Mouse (Mus musculus) embryonic facial prominence, embryonic 15.5 days (tissue): ENCODE results near the gene Plxnb2. TPM values are rescaled to one million over a fixed set of nuclear protein-coding genes. Genes with fewer than 3 reads are reported as not detected.
A peak's percentile ranks its signal among the peaks of the same experiment; 100 is the strongest.

ENCODE experiments used
- ATAC-seq: fragments of 200-750 bp; cut with Nextera tagmentation; 2 replicates; pipeline ENCODE4 v1.8.0; 2017; ENCODE audit warnings: low read depth, moderate TSS enrichment; ENCODE audit not compliant: insufficient number of reproducible peaks, low FRiP score, low TSS enrichment
- H3K27ac ChIP-seq: fragments of 300-500 bp; sonication (generic); replicated peaks from 2 replicates; pipeline ENCODE4 v1.5.1; 2015; ENCODE audit warnings: mild to moderate bottlenecking, inconsistent platforms
- H3K27me3 ChIP-seq: fragments of 300-500 bp; sonication (generic); 2 replicates; pipeline ENCODE4 v1.6.1; 2015; ENCODE audit warnings: inconsistent platforms
- H3K36me3 ChIP-seq: fragments of 300-500 bp; sonication (generic); 2 replicates; pipeline ENCODE4 v1.6.1; 2015; ENCODE audit warnings: mild to moderate bottlenecking, inconsistent platforms
- H3K4me1 ChIP-seq: fragments of 300-500 bp; sonication (generic); 2 replicates; pipeline ENCODE4 v1.6.1; 2015; ENCODE audit warnings: inconsistent platforms
- H3K4me2 ChIP-seq: fragments of 300-500 bp; sonication (generic); replicated peaks from 2 replicates; pipeline ENCODE4 v1.6.1; 2015; ENCODE audit warnings: mild to moderate bottlenecking, inconsistent platforms
- H3K4me3 ChIP-seq: fragments of 300-500 bp; sonication (generic); replicated peaks from 2 replicates; pipeline ENCODE4 v1.5.1; 2015; ENCODE audit warnings: mild to moderate bottlenecking, inconsistent platforms
- H3K9ac ChIP-seq: fragments of 300-500 bp; sonication (generic); 2 replicates; pipeline ENCODE4 v1.6.1; 2015; ENCODE audit warnings: inconsistent platforms
- H3K9me3 ChIP-seq: fragments of 300-500 bp; sonication (generic); replicated peaks from 2 replicates; pipeline ENCODE4 v1.6.1; 2016; ENCODE audit warnings: inconsistent platforms
- WGBS: fragments of 180-500 bp; shearing (Covaris S2); methylation state at CpG from one replicate; pipeline ENCODE4 v1.1.7; 2015; 5-methylcytosine and 5-hydroxymethylcytosine counted together
- polyA plus RNA-seq: library from polyadenylated mRNA; unstranded; fragments of >200 nt; fragmentation: Nextera tagmentation; extraction: Ambion mirVana; gene quantifications from 2 replicates; pipeline ENCODE4 v1.2.1, GENCODE M21; 2015

Gene Plxnb2
- polyA plus RNA-seq, 1 experiment from 2014 or later: 161 TPM

GRCm38 (mm10) chr15:89171526-89172051 lies 9.0 kb downstream of the Plxnb2 start:
- no peaks in the 10 kb centered on the region for H3K27me3 ChIP-seq
- ATAC-seq: no peak

GRCm38 (mm10) chr15:89170102-89170501 lies 10.5 kb downstream of the Plxnb2 start:
- Histone ChIP-seq H3K9ac (no peak overlapping the region), H3K4me3 (no peak overlapping the region), H3K27me3 (no peaks in the 10 kb centered on the region), H3K4me2 (0 out of 2 replicates have a peak overlapping the region, but pooled peaks have one; percentile 35), H3K27ac (peak overlapping the region; percentile 87), H3K9me3 (no peaks in the 10 kb centered on the region), H3K36me3 (peaks cover 32% of the 10 kb centered on the region), H3K4me1 (peaks cover 65% of the 10 kb centered on the region)
- 40% methylated on average over 3 of the region's 3 CpGs for WGBS
- ATAC-seq: no peak

More at GRCm38 (mm10) chr15:89171526-89172051, 9.0 kb downstream of the Plxnb2 start:
- no peak overlapping the region for H3K27ac ChIP-seq
- no peak overlapping the region for H3K4me3 ChIP-seq
- peaks cover 17% of the 10 kb centered on the region for H3K36me3 ChIP-seq
- H3K9me3 ChIP-seq: no peaks in the 10 kb centered on the region
- peaks cover 80% of the 10 kb centered on the region for H3K4me1 ChIP-seq
- peak overlapping the region; percentile 4; the same call in 1 of the 2 replicates for H3K4me2 ChIP-seq
- WGBS: 91% methylated on average over 5 of the region's 5 CpGs
- H3K9ac ChIP-seq: no peak overlapping the region

- H3K9ac ChIP-seq: no peak overlapping the region
- peak; percentile 77 for ATAC-seq
- H3K4me2 ChIP-seq: peak overlapping the region; percentile 35
- peaks cover 39% of the 10 kb centered on the region for H3K36me3 ChIP-seq
- no peaks in the 10 kb centered on the region for H3K27me3 ChIP-seq
- H3K4me3 ChIP-seq: peak overlapping the region; percentile 18
- H3K4me1 ChIP-seq: peaks cover 58% of the 10 kb centered on the region
- peak overlapping the region; percentile 87 for H3K27ac ChIP-seq
- WGBS: 6% methylated on average over 10 of the region's 10 CpGs
- no peaks in the 10 kb centered on the region for H3K9me3 ChIP-seq
Measured at GRCm38 (mm10) chr15:89169431-89169830, 11.2 kb downstream of the Plxnb2 start.

GRCm38 (mm10) chr15:89168922-89169321 lies 11.7 kb downstream of the Plxnb2 start:
- no peaks in the 10 kb centered on the region for H3K9me3 ChIP-seq
- H3K4me2 ChIP-seq: peak overlapping the region; percentile 35
- peak overlapping the region; percentile 70 for H3K27ac ChIP-seq
- H3K36me3 ChIP-seq: peaks cover 44% of the 10 kb centered on the region
- H3K9ac ChIP-seq: no peak overlapping the region
- no peaks in the 10 kb centered on the region for H3K27me3 ChIP-seq
- H3K4me3 ChIP-seq: peak overlapping the region; percentile 18
- ATAC-seq: no peak
- WGBS: 41% methylated on average over 10 of the region's 10 CpGs
- peaks cover 53% of the 10 kb centered on the region for H3K4me1 ChIP-seq

GRCm38 (mm10) chr15:89165478-89165877 lies 15.1 kb downstream of the Plxnb2 start:
- no peak for ATAC-seq
- no peaks in the 10 kb centered on the region for H3K9me3 ChIP-seq
- H3K27ac ChIP-seq: no peak overlapping the region
- H3K27me3 ChIP-seq: no peaks in the 10 kb centered on the region
- no peak overlapping the region for H3K9ac ChIP-seq
- H3K4me1 ChIP-seq: peaks cover 20% of the 10 kb centered on the region
- 88% methylated on average over 12 of the region's 12 CpGs for WGBS
- H3K4me2 ChIP-seq: no peak overlapping the region
- H3K4me3 ChIP-seq: no peak overlapping the region
- peaks cover 78% of the 10 kb centered on the region for H3K36me3 ChIP-seq

GRCm38 (mm10) chr15:89161397-89161796 lies 19.2 kb downstream of the Plxnb2 start:
- no peak for ATAC-seq
- Histone ChIP-seq H3K4me2 (no peak overlapping the region), H3K9me3 (no peaks in the 10 kb centered on the region), H3K27ac (no peak overlapping the region), H3K9ac (no peak overlapping the region), H3K4me1 (no peaks in the 10 kb centered on the region), H3K27me3 (no peaks in the 10 kb centered on the region), H3K4me3 (no peak overlapping the region), H3K36me3 (peaks cover 99% of the 10 kb centered on the region)
- WGBS: 70% methylated on average over 9 of the region's 9 CpGs

GRCm38 (mm10) chr15:89158516-89158915 lies 22.1 kb downstream of the Plxnb2 start:
- Histone ChIP-seq H3K36me3 (peaks cover 98% of the 10 kb centered on the region), H3K9me3 (no peaks in the 10 kb centered on the region), H3K4me2 (no peak overlapping the region), H3K4me1 (no peaks in the 10 kb centered on the region), H3K4me3 (no peak overlapping the region), H3K27me3 (no peaks in the 10 kb centered on the region), H3K27ac (no peak overlapping the region), H3K9ac (no peak overlapping the region)
- no peak for ATAC-seq
- WGBS: 93% methylated on average over 16 of the region's 16 CpGs

GRCm38 (mm10) chr15:89157954-89158353 lies 22.6 kb downstream of the Plxnb2 start:
- H3K4me3 ChIP-seq: no peak overlapping the region
- H3K4me2 ChIP-seq: no peak overlapping the region
- no peaks in the 10 kb centered on the region for H3K27me3 ChIP-seq
- H3K9me3 ChIP-seq: no peaks in the 10 kb centered on the region
- no peak overlapping the region for H3K9ac ChIP-seq
- H3K36me3 ChIP-seq: peaks cover 95% of the 10 kb centered on the region
- H3K27ac ChIP-seq: no peak overlapping the region
- 55% methylated on average over 7 of the region's 7 CpGs for WGBS
- H3K4me1 ChIP-seq: no peaks in the 10 kb centered on the region
- no peak for ATAC-seq

- Histone ChIP-seq H3K36me3 (peaks cover 39% of the 10 kb centered on the region), H3K4me2 (no peak overlapping the region)
- no peak for ATAC-seq
Measured at GRCm38 (mm10) chr15:89152312-89152711, 28.3 kb downstream of the Plxnb2 start.

GRCm38 (mm10) chr15:89150041-89150390 lies 30.6 kb downstream of the Plxnb2 start:
- H3K27ac ChIP-seq: no peak overlapping the region
- no peak for ATAC-seq
- H3K27me3 ChIP-seq: peaks cover 28% of the 10 kb centered on the region
- H3K4me3 ChIP-seq: peak overlapping the region; percentile 68
- 1% methylated on average over 13 of the region's 13 CpGs for WGBS
- peaks cover 40% of the 10 kb centered on the region for H3K4me1 ChIP-seq
- no peaks in the 10 kb centered on the region for H3K9me3 ChIP-seq
- peaks cover 16% of the 10 kb centered on the region for H3K36me3 ChIP-seq
- H3K4me2 ChIP-seq: peak overlapping the region; percentile 81
- no peak overlapping the region for H3K9ac ChIP-seq

More at GRCm38 (mm10) chr15:89152312-89152711, 28.3 kb downstream of the Plxnb2 start:
- Histone ChIP-seq H3K27ac (no peak overlapping the region), H3K9ac (no peak overlapping the region), H3K9me3 (no peaks in the 10 kb centered on the region), H3K4me1 (peaks cover 27% of the 10 kb centered on the region), H3K27me3 (peaks cover 14% of the 10 kb centered on the region), H3K4me3 (no peak overlapping the region)

- peaks cover 11% of the 10 kb centered on the region for H3K36me3 ChIP-seq
- peak within 1 kb of the TSS; percentile 68 for H3K4me3 ChIP-seq
- peak within 1 kb of the TSS; percentile 48; the same call in 1 of the 2 replicates for H3K27ac ChIP-seq
- H3K9me3 ChIP-seq: no peaks in the 10 kb centered on the region
- 1% methylated on average over 58 of the region's 61 CpGs for WGBS
- peaks cover 40% of the 10 kb centered on the region for H3K4me1 ChIP-seq
- H3K9ac ChIP-seq: peak within 1 kb of the TSS; percentile 54
- peak within 1 kb of the TSS; percentile 81 for H3K4me2 ChIP-seq
- ATAC-seq: peak; percentile 58
- H3K27me3 ChIP-seq: peaks cover 28% of the 10 kb centered on the region
Measured at GRCm38 (mm10) chr15:89149271-89150040, 31.1 kb downstream of the Plxnb2 start, which contains the start of gene Mapk11. TSS of gene Mapk11 (minus strand) at chr15:89149628.
